Mouse (Mus musculus) c-Kit-positive CD71-negative TER-119-negative erythroid progenitor cells, embryonic 14.5 days (primary cell): ENCODE measurements at regions not wholly inside any gene's neighbourhood (a gene's known extent, or its start where the extent isn't known, plus 50 kb on each side); places are given as distances from the start of the nearest gene placed in this dataset.

ENCODE experiments used
- DNase-seq: peaks from one replicate; pipeline ENCODE4 v3.0.0-alpha.2; 2013; ENCODE audit warnings: low read depth

DNA sequence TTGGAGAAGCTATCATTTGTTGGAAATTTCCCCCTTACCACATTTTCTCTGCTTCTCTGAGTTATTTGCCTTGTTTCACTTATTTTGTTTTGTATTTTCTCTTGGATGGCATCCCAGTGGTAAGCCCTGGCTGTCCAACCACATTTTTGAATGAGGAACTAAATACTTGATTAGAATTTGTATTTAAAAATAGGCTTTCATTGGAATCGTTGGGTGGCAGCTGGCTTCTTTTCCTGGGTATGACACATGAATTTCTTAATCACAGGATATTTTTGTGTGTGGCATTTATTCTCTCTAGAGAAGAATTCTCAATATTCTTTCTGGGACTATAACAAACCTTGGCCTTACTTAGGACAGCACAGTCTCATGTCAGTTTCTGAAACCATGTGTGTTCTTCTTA is 286.5 kb downstream of the Gm11146 start:
- no peak for DNase-seq

- no peak for DNase-seq
Measured at GRCm38 (mm10) chr16:77313195-77313594, 288.7 kb downstream of the Gm11146 start.

DNA sequence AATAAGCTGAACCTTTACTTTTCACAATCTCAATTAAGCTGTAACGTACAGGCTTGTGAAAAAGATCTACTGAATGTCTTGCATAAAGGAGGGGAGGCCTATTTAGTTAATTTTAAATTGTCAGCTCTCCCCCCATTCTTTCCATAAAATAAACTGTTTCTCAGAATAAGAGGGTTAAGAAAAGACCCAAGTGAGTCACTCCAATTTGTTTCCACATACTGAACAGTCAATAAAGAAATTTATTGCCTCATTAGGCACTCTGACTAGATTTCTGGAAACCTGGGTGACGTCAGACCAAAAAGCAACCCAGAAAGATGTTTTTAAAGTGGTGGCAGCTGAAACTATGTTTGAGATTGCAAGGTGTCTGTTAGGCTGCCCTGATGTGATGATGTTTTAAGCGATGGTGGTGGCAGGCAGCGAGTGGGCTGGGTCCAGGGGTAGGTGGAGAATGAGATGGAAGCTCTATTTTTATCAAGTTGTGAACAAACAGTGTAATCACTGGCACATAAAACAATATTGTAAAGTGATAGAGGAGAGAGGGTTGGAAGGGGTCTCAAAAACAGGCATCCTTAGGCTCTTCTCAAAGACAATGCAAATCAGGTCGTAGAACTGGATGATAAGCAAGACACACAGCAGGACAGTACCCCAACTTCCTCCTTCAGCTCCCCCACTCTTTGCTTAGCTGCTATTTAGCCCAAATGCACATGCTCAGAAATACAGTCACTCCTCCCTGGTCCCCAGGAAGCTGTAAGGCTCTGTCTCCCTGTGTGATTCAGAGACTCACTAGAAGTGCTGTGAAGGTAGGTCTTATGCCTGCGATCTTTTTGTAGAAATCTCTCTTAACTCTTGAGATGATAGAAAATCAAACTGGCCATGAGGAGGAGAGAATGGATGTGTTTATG is 288.0 kb downstream of the Usp25 start:
- no peak for DNase-seq

DNA sequence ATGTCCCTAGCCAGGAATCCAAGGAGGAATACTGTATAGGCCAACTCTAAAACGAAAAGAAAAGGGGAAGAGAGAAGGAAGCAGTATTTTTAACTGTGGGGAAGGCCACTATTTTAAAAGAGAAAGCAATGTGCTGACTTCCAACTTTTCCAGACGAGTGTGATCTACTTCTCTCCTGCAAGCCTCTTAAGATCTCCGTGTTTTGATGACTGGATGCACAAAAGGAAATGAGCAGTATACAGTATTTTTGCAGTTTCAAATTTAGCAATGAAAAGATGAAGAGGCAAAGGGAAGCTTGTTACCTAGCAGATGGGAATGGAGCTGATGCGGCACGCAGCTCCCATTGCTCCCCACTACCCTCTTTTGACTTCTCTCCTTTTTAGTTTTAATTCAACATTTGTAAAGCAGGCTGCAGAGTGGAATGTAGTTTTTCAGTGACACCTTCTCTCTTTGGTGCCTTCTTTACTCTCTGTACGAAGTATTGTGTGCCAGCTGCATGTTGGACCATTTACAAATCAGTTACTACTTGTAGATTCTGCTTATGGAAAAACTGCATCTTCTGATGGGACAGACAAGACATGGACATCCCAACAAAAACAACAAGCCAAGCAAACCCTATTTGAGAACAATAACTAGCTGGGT is 287.2 kb downstream of the Usp25 start:
- no peak for DNase-seq

GRCm38 (mm10) chr16:77295574-77296355 is 282.3 kb downstream of the Usp25 start:
- no peak for DNase-seq

GRCm38 (mm10) chr16:77292317-77292771 is 278.8 kb downstream of the Usp25 start:
- no peak for DNase-seq

DNA sequence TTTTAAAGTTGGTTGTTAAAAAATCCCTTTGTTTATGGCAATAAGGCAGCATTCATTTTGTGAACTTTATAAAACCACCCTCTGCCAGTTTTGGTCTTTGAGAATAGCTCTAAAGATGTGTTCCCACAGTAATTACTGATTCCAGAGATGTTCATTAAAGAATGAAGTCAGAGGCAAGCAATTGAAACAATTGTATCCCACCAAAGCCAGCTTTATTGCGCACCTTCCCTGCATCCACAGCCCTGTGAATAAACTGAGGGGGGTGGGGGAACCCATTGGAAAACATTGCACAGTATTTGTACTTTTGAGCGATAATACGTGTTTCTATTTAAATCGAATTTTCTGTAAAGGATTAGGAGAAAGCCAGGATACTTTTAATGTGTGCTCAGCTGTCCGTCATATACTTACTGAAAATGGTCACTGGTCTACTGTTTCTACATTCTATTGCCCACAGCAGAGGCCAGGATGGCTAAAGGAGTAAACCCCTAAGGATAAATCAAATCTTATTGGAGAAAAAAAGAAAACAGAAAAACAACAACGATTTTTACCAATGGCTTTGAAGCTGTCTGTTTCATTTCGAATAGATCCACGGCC is 278.3 kb downstream of the Usp25 start:
- no peak for DNase-seq

DNA sequence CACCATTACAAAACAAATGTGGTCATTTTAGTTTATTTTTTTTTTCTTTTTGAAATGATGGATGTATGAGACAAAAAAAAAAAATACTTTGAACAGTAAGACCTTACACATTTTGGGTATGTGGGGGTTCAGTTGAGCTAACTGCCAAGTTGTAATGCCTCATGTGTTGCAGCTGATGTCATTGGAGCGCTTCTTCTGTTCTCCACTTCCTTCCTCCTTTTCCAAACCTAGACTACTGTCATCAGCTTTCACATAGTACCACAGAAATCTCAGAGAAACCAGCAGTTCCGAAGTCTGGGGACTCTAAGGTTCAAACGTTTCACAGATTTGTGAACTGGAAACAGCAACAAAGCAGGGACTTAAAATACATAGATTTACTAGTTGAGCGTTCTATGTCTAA is 270.7 kb downstream of the Usp25 start:
- DNase-seq: no peak

GRCm38 (mm10) chr16:77279916-77280315 is 266.4 kb downstream of the Usp25 start:
- no peak for DNase-seq

DNA sequence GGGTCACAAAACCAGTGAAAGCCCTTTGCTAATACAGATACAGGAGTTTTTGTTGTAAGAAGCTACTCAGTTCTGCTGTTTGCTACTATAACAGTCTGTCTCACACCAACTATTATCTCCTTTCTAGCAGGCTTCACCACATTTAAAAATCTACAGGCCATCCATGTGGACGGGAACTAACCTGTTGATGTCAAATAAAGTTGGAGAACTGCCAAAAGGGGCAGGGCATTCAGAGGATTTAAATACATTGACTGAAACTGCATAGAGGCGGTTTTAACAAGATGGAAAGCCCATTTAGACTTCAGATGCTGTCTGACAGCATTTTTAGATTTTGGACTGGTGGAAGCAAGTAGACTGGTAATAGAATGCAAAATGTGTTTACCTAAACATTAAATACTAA is 266.0 kb downstream of the Usp25 start:
- no peak for DNase-seq

DNA sequence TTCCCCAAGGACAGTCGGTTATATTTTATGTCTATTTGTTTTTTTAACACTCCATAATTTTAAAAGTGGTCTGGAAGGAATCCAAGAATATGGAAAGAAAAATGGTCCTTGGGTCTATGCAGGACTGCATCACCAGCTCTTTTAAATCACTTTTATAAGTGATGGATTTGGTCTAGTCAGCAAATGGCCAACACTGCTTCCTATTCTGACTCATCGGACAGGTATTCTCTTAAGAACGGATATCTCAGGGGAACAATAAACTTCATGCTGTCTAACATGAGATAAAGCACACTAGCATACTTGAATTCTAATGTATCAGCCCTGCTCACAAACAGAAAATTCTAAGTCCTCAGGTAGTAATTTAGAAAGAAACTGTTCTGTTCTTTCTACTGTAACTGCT is 259.8 kb downstream of the Usp25 start:
- DNase-seq: no peak

DNA sequence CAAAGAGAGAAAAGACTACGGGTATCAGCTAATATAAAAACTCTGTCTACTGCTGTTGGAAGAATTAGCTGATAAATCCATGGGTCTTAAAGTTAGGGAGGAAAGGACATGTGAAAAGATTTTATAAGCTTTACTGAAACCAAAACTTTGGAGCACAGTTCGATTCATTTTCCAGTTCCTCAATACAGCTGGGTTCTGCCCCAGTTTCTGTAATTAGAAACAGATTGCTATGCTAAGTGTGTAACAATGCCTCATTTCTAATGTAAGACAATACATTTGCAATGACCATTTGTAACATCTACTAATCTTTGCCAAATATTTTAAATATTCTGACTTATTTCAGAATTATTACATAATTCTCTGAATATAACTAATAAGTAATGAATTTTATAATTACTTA is 255.4 kb downstream of the Usp25 start:
- no peak for DNase-seq

GRCm38 (mm10) chr16:77267679-77268078 is 254.2 kb downstream of the Usp25 start:
- no peak for DNase-seq

DNA sequence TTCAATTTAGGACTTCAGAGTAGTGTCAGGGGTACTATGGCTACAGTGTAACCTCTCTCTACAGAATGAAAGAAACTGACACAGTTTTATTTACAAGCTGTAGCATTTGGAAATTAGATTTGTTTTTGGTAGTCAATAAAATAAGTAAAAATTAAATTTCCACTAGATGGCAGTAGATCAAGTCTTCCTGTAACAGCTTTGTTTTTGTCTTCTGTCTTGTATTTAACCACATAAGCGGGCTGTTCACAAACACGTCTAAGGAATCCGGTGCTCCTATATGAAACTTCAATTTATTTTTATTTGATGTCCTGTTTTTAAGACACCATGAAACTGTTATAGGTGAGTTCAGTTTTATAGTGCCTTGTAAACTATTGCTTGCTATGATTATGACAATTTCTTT is 238.8 kb downstream of the Usp25 start:
- no peak for DNase-seq

DNA sequence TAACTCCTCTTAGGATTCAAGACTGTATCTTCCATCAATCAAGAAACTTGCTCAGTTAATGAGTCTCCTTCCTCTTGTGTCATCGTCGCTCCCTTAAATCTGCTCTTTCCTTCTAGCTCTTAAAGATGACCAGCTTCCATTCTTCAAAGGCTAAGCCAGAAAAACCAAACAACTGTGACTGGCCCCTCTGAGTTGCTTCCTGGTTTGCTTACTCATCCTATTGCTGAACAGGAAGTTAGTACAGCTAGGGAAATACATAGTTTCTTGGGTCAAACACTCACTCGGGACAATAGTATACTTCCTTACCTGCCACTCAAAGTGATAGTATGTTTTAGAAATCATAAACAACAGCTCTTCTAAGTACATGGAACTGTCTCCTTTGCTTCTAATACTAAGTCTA is 237.9 kb downstream of the Usp25 start:
- no peak for DNase-seq

DNA sequence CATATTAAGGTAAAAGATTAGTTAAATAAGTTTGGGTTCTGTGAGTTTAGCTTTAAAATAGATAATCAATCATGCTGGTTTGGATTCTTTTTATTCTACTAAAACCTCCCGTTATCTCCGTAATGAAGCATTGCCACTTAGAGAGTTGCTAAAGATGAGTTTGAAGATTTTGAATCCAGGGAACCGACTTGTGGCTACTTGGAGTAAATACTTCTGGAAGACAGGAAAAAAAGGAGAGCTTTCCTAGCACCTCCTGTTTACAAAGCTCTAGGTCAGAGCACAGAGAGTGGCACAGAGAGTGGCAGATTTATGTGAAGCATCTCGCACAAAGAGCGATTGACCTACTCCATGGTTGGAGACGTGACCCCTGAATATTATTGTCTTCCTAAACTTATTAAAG is 227.4 kb downstream of the Usp25 start:
- DNase-seq: no peak

DNA sequence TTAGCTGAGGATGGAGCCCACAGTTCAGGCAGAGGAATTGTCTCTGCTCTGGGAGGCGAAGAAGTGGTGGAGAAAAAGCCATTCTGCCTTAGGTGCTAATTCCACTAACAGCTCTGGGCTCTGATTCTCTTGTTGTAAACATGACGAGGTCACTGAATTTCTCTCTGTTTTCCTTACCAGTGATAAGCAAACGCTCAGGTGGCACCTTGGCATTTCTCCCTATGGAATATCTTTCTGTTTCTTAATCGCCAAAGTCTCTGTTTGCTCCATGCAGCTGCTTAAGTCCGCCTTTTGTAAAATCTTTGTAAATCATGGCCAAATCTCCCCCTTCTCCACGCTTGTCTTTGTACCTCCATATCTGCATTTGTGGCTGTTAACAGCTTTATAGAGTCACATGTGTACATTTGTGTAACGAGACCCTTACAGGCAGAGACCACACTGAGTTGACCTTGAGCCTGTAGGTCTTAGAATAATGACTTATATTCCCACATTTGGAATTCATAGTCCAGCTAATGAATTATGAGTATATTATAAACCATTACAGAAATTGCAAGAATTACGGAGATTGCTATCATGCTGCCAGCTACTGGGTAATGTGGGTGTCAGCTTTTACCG is 225.8 kb downstream of the Usp25 start:
- no peak for DNase-seq

- no peak for DNase-seq
Measured at GRCm38 (mm10) chr16:77238358-77239175, 225.1 kb downstream of the Usp25 start.

GRCm38 (mm10) chr16:77237631-77238357 is 224.3 kb downstream of the Usp25 start:
- no peak for DNase-seq

- no peak for DNase-seq
Measured at GRCm38 (mm10) chr16:77237272-77237603, 223.7 kb downstream of the Usp25 start.
